Mouse (Mus musculus): ENCODE measurements around the gene Scap.

Scap gene

GRCm38 (mm10) chr9:110333135-110333895 is at the start of gene Scap:
Gene Scap, plus strand, starts transcription at chr9:110333288.
- DNase-seq, result peak; percentile 99

- no peak for DNase-seq
Measured at GRCm38 (mm10) chr9:110284075-110284697, 48.9 kb upstream of the Scap start.

GRCm38 (mm10) chr9:110287321-110287924 is 45.7 kb upstream of the Scap start:
- DNase-seq, result no peak

GRCm38 (mm10) chr9:110293254-110293718 is 39.8 kb upstream of the Scap start:
- DNase-seq, result no peak

GRCm38 (mm10) chr9:110293873-110294415 is 39.1 kb upstream of the Scap start:
- DNase-seq, result no peak

GRCm38 (mm10) chr9:110294786-110295185 is 38.3 kb upstream of the Scap start:
- DNase-seq, result no peak

- DNase-seq, result peak; percentile 81 to 83
Measured at GRCm38 (mm10) chr9:110296867-110297627, 36.0 kb upstream of the Scap start.

- no peak for DNase-seq
Measured at GRCm38 (mm10) chr9:110304516-110304915, 28.6 kb upstream of the Scap start.

- DNase-seq, result peak; percentile 84 to 89
Measured at GRCm38 (mm10) chr9:110304969-110305651, 28.0 kb upstream of the Scap start, which contains the start of gene Elp6. Gene Elp6, plus strand, starts transcription at chr9:110305173.

- DNase-seq, result no peak
Measured at GRCm38 (mm10) chr9:110306371-110306770, 26.7 kb upstream of the Scap start.

GRCm38 (mm10) chr9:110314706-110315105 is 18.4 kb upstream of the Scap start:
- no peak for DNase-seq

GRCm38 (mm10) chr9:110315410-110315809 is 17.7 kb upstream of the Scap start:
- DNase-seq, result no peak

GRCm38 (mm10) chr9:110315904-110316303 is 17.2 kb upstream of the Scap start:
- DNase-seq, result no peak

GRCm38 (mm10) chr9:110316503-110316902 is 16.6 kb upstream of the Scap start:
- no peak for DNase-seq

- DNase-seq, result no peak
Measured at GRCm38 (mm10) chr9:110320769-110321168, 12.3 kb upstream of the Scap start.

- DNase-seq, result no peak
Measured at GRCm38 (mm10) chr9:110322972-110323371, 10.1 kb upstream of the Scap start.

- no peak for DNase-seq
Measured at GRCm38 (mm10) chr9:110324181-110324580, 8.9 kb upstream of the Scap start.

- DNase-seq, result no peak
Measured at GRCm38 (mm10) chr9:110328178-110328577, 4.9 kb upstream of the Scap start.

GRCm38 (mm10) chr9:110328946-110329630 is 4.0 kb upstream of the Scap start:
- DNase-seq, result peak in 1 of 2 experiments; percentile 18

- peak; percentile 48 to 51 for DNase-seq
Measured at GRCm38 (mm10) chr9:110329655-110330054, 3.4 kb upstream of the Scap start.

GRCm38 (mm10) chr9:110330341-110330740 is 2.7 kb upstream of the Scap start:
- no peak for DNase-seq

Measured in B cell, adult 2 months (primary cell).